Mouse (Mus musculus) ZHBTc4 (cell line): ENCODE measurements around the gene Gsdma.
A peak's percentile ranks its signal among the peaks of the same experiment; 100 is the strongest.

Source experiments
- DNase-seq: peaks from one replicate; pipeline ENCODE4 v3.0.0-alpha.2; 2011; ENCODE audit warnings: low read depth, low spot score

The Gsdma gene

GRCm38 (mm10) chr11:98680595-98680994 is 16.4 kb downstream of the Gsdma start:
- DNase-seq, result peak; percentile 91

GRCm38 (mm10) chr11:98681186-98681585 is 17.0 kb downstream of the Gsdma start:
- no peak for DNase-seq

DNA sequence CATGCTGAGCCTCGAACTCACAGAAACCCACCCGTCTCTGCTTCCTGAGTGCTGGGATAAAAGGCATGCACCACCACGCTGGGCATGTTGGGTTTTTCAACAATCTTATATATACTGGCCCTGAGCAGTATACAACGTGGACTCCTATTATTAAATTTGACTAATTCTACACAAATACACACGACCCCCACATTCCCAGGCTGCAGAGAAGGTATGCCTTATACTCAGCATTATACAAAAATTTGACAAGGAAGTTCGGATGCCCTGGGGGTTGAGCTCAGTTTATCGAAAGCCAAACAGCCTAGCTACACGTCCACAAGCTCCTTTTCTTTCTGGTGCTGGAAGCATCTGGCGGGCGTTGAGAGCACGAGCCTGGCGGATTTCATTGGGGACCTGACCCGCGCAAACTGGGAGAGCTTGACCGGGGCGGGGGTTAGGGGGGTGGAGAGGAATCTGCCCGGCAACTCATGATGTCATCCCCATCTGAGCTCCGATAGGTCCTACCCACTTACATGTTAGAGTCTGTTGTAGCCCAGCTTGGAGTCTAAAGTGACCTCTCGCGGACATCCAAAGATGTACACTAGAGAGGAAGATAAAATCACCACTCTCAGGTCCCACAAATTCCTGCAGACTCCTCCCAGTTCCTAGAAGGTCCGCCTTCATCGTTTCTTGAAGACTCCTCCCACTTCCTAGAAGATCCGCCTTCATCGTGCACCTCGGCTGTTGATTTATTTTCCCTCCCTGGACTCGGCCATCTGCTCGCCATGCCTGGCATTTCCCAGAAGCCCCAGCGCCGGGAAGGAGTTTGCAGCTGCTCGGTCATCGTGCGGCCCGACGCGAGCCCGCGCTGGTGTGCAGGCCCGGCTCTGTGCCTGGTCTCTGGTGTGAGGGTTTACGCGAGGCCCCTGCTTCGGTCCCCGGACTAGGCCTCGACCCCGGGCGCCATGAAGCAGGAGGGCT is 17.9 kb downstream of the Gsdma start, which contains the start of gene Psmd3:
TSS of gene Psmd3 (plus strand) at position 769 of the 960 bp plus-strand sequence.
- DNase-seq, result peak; percentile 99

GRCm38 (mm10) chr11:98682811-98683210 is 18.7 kb downstream of the Gsdma start:
- DNase-seq, result no peak

DNA sequence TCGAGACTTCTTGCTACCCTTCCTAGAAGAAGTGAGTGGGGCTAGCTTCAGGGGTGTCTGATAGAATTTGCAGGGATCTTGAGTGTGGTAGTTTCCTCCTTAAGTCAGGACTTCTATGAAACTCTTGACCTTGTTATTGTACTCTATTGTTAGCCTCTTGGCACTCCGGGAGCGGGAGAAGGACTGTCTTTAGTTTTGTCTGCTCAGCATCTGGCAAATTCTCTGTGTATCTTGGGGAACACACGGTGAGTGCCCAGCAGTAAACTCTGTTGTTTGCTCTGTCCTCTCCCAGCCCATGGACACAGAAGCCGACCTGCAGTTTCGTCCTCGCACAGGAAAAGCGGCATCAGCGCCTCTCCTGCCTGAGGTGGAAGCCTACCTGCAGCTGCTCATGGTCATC is 21.5 kb downstream of the Gsdma start:
- no peak for DNase-seq

DNA sequence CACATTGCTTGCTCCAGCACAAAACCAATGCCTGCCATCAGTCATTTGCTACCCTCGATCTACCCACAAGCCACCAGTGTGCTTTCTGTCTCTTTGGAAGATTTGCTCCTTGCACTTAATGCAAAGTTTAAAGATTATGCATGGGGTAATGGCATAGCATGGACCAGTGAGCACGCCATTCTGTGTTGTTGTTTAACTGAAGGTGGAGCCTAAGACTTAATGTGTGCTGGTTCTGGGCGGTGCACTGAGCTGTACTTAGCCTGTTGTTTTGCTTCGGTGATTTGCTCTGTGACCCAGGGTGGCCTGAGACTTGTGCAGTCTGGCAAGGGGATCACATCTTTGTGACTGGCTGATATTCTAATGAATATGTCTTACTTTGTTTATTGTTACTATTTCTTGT is 22.8 kb downstream of the Gsdma start:
- no peak for DNase-seq

DNA sequence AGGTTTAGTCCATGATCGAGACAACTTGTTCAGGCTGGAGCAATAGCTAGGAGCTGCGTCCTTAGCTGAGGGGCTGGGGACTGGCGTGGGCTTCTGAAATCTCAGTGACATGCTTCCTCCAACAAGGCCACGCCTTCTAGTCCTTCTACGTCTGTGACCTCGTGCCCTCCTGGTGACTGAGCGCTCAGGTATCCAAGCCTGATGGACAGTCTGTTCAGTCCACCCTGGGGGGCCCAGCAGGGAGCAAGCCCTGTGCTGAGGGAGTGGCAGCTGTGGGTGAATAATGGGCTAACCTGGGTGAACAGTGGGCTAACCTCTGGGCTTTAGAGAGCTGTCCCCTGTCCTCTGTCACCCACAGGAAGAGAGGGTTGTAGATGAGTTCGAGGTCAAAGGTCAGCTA is 23.9 kb downstream of the Gsdma start:
- no peak for DNase-seq

- DNase-seq, result peak; percentile 90
These were observed 29.1 kb downstream of the Gsdma start for GRCm38 (mm10) chr11:98693201-98693600.

DNA sequence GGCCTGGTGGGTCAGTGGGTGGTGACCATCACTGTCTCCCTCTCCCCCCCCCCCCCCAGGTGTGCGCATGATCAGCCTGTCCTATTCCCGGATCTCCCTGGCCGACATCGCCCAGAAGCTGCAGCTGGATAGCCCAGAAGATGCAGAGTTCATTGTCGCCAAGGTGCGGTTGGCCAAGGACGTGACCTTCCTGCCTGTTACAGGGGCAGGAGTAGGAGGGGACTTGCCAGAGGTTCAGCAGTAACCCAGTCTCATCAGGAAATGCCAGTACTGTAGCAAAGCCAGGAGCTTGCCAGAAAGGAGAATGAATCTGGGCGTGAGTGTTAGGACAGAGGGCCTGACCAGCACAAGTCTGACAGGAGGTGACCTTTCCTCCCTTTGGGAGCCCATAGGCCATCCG is 29.6 kb downstream of the Gsdma start:
- peak; percentile 72 for DNase-seq

DNA sequence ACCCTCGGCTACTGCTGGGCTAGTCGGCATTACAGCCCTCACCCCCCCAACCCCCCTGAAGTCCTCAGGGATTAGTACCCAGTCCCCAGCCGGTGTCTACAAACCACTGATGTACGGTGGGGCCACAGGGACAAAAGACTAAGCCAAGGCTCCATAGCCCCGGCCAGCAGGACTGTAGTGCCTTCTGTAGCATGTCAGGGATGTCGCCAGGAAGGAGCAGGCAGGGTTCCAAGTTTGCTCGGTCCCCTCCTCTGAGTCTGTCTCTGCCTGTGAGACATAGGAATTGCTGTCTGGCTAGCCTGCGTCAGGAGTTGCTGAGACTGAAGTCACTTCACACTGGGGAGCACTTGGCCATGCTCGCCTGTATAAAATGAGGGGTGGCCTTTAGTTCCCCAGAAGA is 30.1 kb downstream of the Gsdma start:
- DNase-seq, result no peak

GRCm38 (mm10) chr11:98695408-98695807 is 31.3 kb downstream of the Gsdma start:
- DNase-seq, result no peak

GRCm38 (mm10) chr11:98696454-98697216 is 32.5 kb downstream of the Gsdma start:
- DNase-seq, result peak; percentile 54

DNA sequence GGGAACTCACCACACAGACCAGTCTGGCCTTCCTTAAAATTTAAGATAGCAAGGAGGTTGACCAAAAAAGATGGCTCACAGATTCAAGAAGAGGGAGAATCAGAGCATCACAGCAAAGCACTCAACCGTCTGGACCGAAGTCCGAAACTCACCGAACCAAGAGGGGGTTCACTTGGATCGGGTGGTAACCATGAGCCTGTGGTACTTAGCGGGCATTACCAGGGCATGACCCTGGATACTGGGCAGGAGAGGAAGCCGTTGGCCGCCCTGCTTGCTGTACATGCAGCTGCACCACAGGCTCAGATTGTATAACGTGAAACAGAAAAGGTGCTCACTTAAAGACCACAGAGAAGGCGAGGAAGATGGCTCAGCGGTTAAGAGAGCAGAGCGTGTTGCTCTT is 33.1 kb downstream of the Gsdma start:
- no peak for DNase-seq

GRCm38 (mm10) chr11:98698849-98699640 is 34.9 kb downstream of the Gsdma start:
- no peak for DNase-seq

GRCm38 (mm10) chr11:98699911-98700310 is 35.8 kb downstream of the Gsdma start:
- DNase-seq, result peak; percentile 78

- no peak for DNase-seq
These were observed 37.1 kb downstream of the Gsdma start, which contains the start of gene Csf3 for GRCm38 (mm10) chr11:98701213-98701670. TSS of gene Csf3 (plus strand) at chr11:98701263.

GRCm38 (mm10) chr11:98702323-98702722 is 38.2 kb downstream of the Gsdma start:
- DNase-seq, result no peak

DNA sequence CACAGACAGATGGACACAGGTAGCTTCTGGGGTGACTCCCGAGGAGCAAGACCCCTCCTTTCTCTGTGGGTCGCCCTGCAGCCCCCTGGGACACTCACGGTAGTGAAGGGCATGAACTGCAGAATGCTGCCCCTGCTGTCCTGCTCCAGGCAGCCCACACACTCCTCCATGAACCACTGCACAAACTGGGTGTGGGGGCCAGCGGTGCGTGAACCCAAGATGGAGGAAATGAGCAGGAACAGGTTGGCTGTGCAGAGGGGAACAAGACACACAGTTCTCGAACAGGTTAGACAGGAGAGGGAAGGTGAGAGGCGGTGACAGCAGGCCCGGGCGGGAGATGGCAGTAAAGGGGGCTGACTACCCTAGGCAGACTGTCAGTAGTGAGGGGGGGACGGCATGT is 40.9 kb downstream of the Gsdma start:
- no peak for DNase-seq

DNA sequence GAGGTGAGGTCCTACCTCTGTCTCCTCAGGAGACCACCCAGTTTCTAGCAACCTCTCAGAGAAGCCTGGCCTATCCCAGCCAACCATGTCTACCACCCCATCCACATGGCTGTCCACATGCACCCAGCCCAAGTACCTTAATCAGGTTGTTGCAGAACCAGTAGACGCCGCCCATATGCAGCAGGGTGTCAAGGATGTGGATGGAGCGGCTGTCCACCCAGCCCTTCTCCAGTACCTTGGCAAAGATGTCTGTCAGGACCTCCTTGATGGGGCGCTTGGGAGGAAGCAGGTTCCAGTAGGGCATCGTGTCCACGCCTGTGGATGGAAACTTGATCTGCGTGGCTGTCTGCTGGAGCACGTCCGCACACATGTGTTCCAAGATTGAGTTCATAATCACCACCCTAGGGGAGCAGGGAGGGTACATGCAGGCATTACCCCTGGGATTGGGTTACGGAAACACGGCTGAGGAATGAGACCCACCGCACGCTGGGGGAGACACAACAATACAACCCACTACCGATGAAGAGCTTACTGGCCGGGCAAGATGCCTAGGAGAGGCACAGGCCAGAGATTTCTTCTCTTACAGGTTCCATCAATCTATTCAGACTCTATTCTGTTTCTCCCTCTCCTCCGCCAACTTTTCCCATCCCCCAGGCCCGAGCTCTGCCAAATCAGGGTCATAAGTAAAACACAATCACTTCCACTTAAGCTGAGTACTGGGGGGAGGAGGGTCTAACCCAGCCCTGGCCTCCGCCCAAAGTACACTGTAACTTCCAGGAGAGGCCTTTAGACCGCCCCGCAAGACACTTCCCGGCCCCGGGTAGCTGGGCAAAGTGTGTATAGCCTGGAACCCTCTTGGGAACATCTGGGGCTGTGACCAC is 43.5 kb downstream of the Gsdma start:
- DNase-seq, result no peak

GRCm38 (mm10) chr11:98708282-98708956 is 44.3 kb downstream of the Gsdma start:
- no peak for DNase-seq
